Mouse (Mus musculus): ENCODE data around the gene Cd59a. TPM values are rescaled to one million over a fixed set of nuclear protein-coding genes. Genes with fewer than 3 reads are reported as not detected.
"Not testable (repeated sequence)": the region's sequence is repeated elsewhere in the genome, so short reads cannot be mapped to it uniquely, and the experiment has no call there.

Gene Cd59a
- polyA plus RNA-seq, 1 experiment: 4.5 TPM

DNA sequence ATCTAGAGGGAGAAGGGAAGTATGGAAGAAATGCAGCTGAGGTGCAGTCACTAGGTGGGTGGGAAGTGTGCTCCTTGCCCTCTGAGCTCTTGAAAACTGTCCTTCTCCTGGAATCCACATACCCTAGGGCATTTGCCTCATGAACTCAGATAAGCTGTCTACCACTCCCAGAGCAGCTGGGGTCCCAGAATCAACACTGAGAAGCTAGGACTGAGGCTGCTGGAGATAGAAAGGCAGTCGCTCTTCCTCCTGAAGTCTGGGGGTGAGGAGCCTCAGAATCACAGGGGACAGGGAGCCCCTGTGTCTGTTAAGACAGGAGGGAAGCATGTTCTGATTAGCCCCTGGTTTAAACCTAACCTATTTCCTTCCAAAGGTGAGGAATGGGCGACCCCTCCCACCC is 13.9 kb downstream of the Cd59a start:
- H3K4me1 ChIP-seq (replicated peaks; ENCODE audit: control insufficient read depth, insufficient read depth, low read length): no peaks in the 10 kb centered on the region
- DNase-seq: no peak
- no peak for TF ChIP-seq CTCF (IDR thresholded peaks at IDR 0.05; ENCODE audit: borderline replicate concordance, control insufficient read depth, extremely low read depth, insufficient read depth, low read length, poor library complexity)
- TF ChIP-seq POLR2A (IDR thresholded peaks at IDR 0.05; ENCODE audit: control insufficient read depth, extremely low read depth, insufficient read depth, low read length, poor library complexity): no peak
- H3K4me3 ChIP-seq (ENCODE audit: control insufficient read depth, insufficient read depth, low read length): no peak overlapping the region
- H3K27me3 ChIP-seq (ENCODE audit: control insufficient read depth, insufficient read depth, low read length): no peaks in the 10 kb centered on the region
- H3K27ac ChIP-seq (ENCODE audit: control insufficient read depth, insufficient read depth, low read length): no peak overlapping the region
- WGBS: 91% methylated on average over 2 of the region's 2 CpGs
- H3K36me3 ChIP-seq (ENCODE audit: control insufficient read depth, insufficient read depth, low read length): no peaks in the 10 kb centered on the region

GRCm38 (mm10) chr2:104110031-104110430 is 14.4 kb downstream of the Cd59a start:
- no peak for TF ChIP-seq POLR2A (IDR thresholded peaks at IDR 0.05; ENCODE audit: control insufficient read depth, extremely low read depth, insufficient read depth, low read length, poor library complexity)
- TF ChIP-seq CTCF (IDR thresholded peaks at IDR 0.05; ENCODE audit: borderline replicate concordance, control insufficient read depth, extremely low read depth, insufficient read depth, low read length, poor library complexity): no peak

GRCm38 (mm10) chr2:104111170-104111797 is 15.7 kb downstream of the Cd59a start:
- DNase-seq; H3K4me1 ChIP-seq (replicated peaks; ENCODE audit: control insufficient read depth, insufficient read depth, low read length); H3K4me3 ChIP-seq (ENCODE audit: control insufficient read depth, insufficient read depth, low read length); H3K36me3 ChIP-seq (ENCODE audit: control insufficient read depth, insufficient read depth, low read length); H3K27ac ChIP-seq (ENCODE audit: control insufficient read depth, insufficient read depth, low read length); H3K27me3 ChIP-seq (ENCODE audit: control insufficient read depth, insufficient read depth, low read length): not testable (repeated sequence)
- WGBS: no CpG with 5 or more reads among the region's 1 CpGs

More at GRCm38 (mm10) chr2:104110031-104110430, 14.4 kb downstream of the Cd59a start:
- Histone ChIP-seq H3K36me3 (ENCODE audit: control insufficient read depth, insufficient read depth, low read length) (no peaks in the 10 kb centered on the region), H3K4me3 (ENCODE audit: control insufficient read depth, insufficient read depth, low read length) (no peak overlapping the region), H3K27ac (ENCODE audit: control insufficient read depth, insufficient read depth, low read length) (no peak overlapping the region), H3K27me3 (ENCODE audit: control insufficient read depth, insufficient read depth, low read length) (no peaks in the 10 kb centered on the region), H3K4me1 (replicated peaks; ENCODE audit: control insufficient read depth, insufficient read depth, low read length) (no peaks in the 10 kb centered on the region)
- no peak for DNase-seq
- 68% methylated on average over 4 of the region's 4 CpGs for WGBS

- not testable (repeated sequence) for DNase-seq; H3K4me1 ChIP-seq (replicated peaks; ENCODE audit: control insufficient read depth, insufficient read depth, low read length); H3K4me3 ChIP-seq (ENCODE audit: control insufficient read depth, insufficient read depth, low read length); H3K36me3 ChIP-seq (ENCODE audit: control insufficient read depth, insufficient read depth, low read length); H3K27ac ChIP-seq (ENCODE audit: control insufficient read depth, insufficient read depth, low read length); H3K27me3 ChIP-seq (ENCODE audit: control insufficient read depth, insufficient read depth, low read length)
Observed at GRCm38 (mm10) chr2:104113563-104113962, 18.0 kb downstream of the Cd59a start.

- Histone ChIP-seq H3K4me1 (replicated peaks; ENCODE audit: control insufficient read depth, insufficient read depth, low read length) (no peaks in the 10 kb centered on the region), H3K4me3 (ENCODE audit: control insufficient read depth, insufficient read depth, low read length) (no peak overlapping the region), H3K36me3 (ENCODE audit: control insufficient read depth, insufficient read depth, low read length) (no peaks in the 10 kb centered on the region), H3K27ac (ENCODE audit: control insufficient read depth, insufficient read depth, low read length) (no peak overlapping the region), H3K27me3 (ENCODE audit: control insufficient read depth, insufficient read depth, low read length) (no peaks in the 10 kb centered on the region)
- DNase-seq: no peak
- TF ChIP-seq POLR2A (IDR thresholded peaks at IDR 0.05; ENCODE audit: control insufficient read depth, extremely low read depth, insufficient read depth, low read length, poor library complexity) (no peak), CTCF (IDR thresholded peaks at IDR 0.05; ENCODE audit: borderline replicate concordance, control insufficient read depth, extremely low read depth, insufficient read depth, low read length, poor library complexity) (no peak)
- 88% methylated on average over 3 of the region's 3 CpGs for WGBS
Observed at GRCm38 (mm10) chr2:104114898-104115297, 19.3 kb downstream of the Cd59a start.

DNA sequence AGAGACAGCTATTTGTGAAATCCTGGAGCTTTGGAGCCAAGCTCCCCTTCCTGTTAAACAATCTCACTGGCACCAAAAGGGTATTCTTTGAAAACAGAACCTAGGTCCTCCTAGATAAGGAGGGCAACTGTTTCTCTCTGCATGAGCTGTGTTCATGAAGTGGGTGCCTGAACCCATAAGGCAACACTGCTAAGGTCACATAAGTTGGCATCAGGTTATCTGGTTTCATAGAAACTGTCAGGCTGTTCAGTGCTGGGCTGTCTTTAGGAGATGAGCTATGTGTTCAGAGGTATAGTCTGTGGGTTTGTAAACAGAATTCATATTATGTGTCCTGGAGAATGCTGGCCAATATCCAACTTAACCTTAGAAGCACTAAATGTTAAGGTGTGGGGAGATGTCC is 21.6 kb downstream of the Cd59a start:
- not testable (repeated sequence) for H3K4me1 ChIP-seq (replicated peaks; ENCODE audit: control insufficient read depth, insufficient read depth, low read length); DNase-seq; H3K27me3 ChIP-seq (ENCODE audit: control insufficient read depth, insufficient read depth, low read length); H3K36me3 ChIP-seq (ENCODE audit: control insufficient read depth, insufficient read depth, low read length); H3K4me3 ChIP-seq (ENCODE audit: control insufficient read depth, insufficient read depth, low read length); H3K27ac ChIP-seq (ENCODE audit: control insufficient read depth, insufficient read depth, low read length)

- TF ChIP-seq POLR2A (IDR thresholded peaks at IDR 0.05; ENCODE audit: control insufficient read depth, extremely low read depth, insufficient read depth, low read length, poor library complexity): no peak
- no peak for TF ChIP-seq CTCF (IDR thresholded peaks at IDR 0.05; ENCODE audit: borderline replicate concordance, control insufficient read depth, extremely low read depth, insufficient read depth, low read length, poor library complexity)
- peaks cover 10% of the 10 kb centered on the region for H3K4me1 ChIP-seq (replicated peaks; ENCODE audit: control insufficient read depth, insufficient read depth, low read length)
- no peak overlapping the region for H3K4me3 ChIP-seq (ENCODE audit: control insufficient read depth, insufficient read depth, low read length)
- H3K27ac ChIP-seq (ENCODE audit: control insufficient read depth, insufficient read depth, low read length): no peak overlapping the region
- H3K36me3 ChIP-seq (ENCODE audit: control insufficient read depth, insufficient read depth, low read length): no peaks in the 10 kb centered on the region
- H3K27me3 ChIP-seq (ENCODE audit: control insufficient read depth, insufficient read depth, low read length): peaks cover 4% of the 10 kb centered on the region
- WGBS: 92% methylated on average over 1 of the region's 1 CpGs
- DNase-seq: no peak
Observed at GRCm38 (mm10) chr2:104119097-104119496, 23.5 kb downstream of the Cd59a start.

Measured in thymus, adult 2 months (tissue).